Comparison of ENCODE assay signal across 24 mouse cellular contexts in genomic region chr15:25303379-25303778, GRCm38 (mm10).
DNase-seq lines count a peak whose midpoint lies in the region; ATAC-seq lines count a peak whose summit lies in the region.
"Had no signal": no experiment of that assay in that cellular context is flagged by ENCODE, and none has a peak within 500 bp of the region (broad histone marks: within the 10 kb centered on the region; RNA-seq: fewer than 3 reads in every experiment).

No protein-coding gene starts in this region.

- WGBS in forebrain, embryonic 10.5 days: 78% methylated on average over 3 of the region's 3 CpGs

- H3K9me3 ChIP-seq in forebrain, embryonic 10.5 days: no peaks in the 10 kb centered on the region
- H3K9me3 ChIP-seq: embryonic facial prominence, embryonic 13.5 days; heart, embryonic 13.5 days; intestine, embryonic 15.5 days; limb, embryonic 13.5 days; liver, embryonic 13.5 days; neural tube, embryonic 12.5 days had no signal

- no peaks in the 10 kb centered on the region for H3K4me1 ChIP-seq in forebrain, embryonic 10.5 days
- H3K4me1 ChIP-seq: embryonic facial prominence, embryonic 13.5 days; intestine, embryonic 15.5 days; limb, embryonic 13.5 days; liver, embryonic 13.5 days; neural tube, embryonic 12.5 days had no signal

- no peaks in the 10 kb centered on the region for H3K36me3 ChIP-seq in forebrain, embryonic 10.5 days (replicated peaks)
- H3K36me3 ChIP-seq: embryonic facial prominence, embryonic 13.5 days; heart, embryonic 13.5 days; intestine, embryonic 15.5 days; limb, embryonic 13.5 days; liver, embryonic 13.5 days; neural tube, embryonic 12.5 days had no signal

- no peaks in the 10 kb centered on the region for H3K27me3 ChIP-seq in forebrain, embryonic 10.5 days (ENCODE audit: poor library complexity, severe bottlenecking)
- H3K27me3 ChIP-seq: embryonic facial prominence, embryonic 13.5 days; heart, embryonic 13.5 days; intestine, embryonic 15.5 days; limb, embryonic 13.5 days; liver, embryonic 13.5 days; neural tube, embryonic 12.5 days; Patski had no signal

- peak; percentile 21; the same call in 1 of the 2 replicates for ATAC-seq in megakaryocyte progenitor cell, adult 5-6 weeks (replicated peaks; ENCODE audit: poor library complexity)
- ATAC-seq: hindbrain, postnatal 0 days; intestine, embryonic 15.5 days; midbrain, embryonic 16.5 days had no signal

- H3K27ac ChIP-seq in forebrain, embryonic 10.5 days: no peak overlapping the region
- H3K27ac ChIP-seq: embryonic facial prominence, embryonic 13.5 days; heart, embryonic 13.5 days; hindbrain, postnatal 0 days; intestine, embryonic 15.5 days; kidney, postnatal 0 days; limb, embryonic 13.5 days; liver, embryonic 13.5 days; neural tube, embryonic 12.5 days had no signal

- intact Hi-C loops in left cerebral cortex, postnatal 25 days (cut with DNase I): no loop called here

- DNase-seq in heart, adult 11 months: peak; percentile 78
- DNase-seq in heart, postnatal 4 days: no peak
- peak; percentile 70 for DNase-seq in thymus, postnatal 0 days (ENCODE audit: low spot score)
- peak; percentile 44 for DNase-seq in thymus, postnatal 4 days
- no peak for DNase-seq in kidney, adult 18-20 months
- no peak for DNase-seq in left cerebral cortex, postnatal 25 days (ENCODE audit: low spot score in 2 of 2)
- no peak for DNase-seq in forebrain, embryonic 10.5 days (ENCODE audit: extremely low spot score, low spot score)
- DNase-seq: cerebellum, adult 11 months; cerebellum, adult 9-10 months; kidney, adult 8-10 months; layer of hippocampus, adult 9-11 months; liver, embryonic 13.5 days; lung, adult 2 months; lung, postnatal 10 days had no signal

- H3K4me3 ChIP-seq in forebrain, embryonic 10.5 days: no peak overlapping the region
- H3K4me3 ChIP-seq: embryonic facial prominence, embryonic 13.5 days; heart, embryonic 13.5 days; intestine, embryonic 15.5 days; limb, embryonic 13.5 days; liver, embryonic 13.5 days; neural tube, embryonic 12.5 days had no signal

Comparison
In these comparisons a context has a peak if more than half of its experiments do, and no peak if none do; other contexts are left out.
1. DNase-seq: peak in heart, adult 11 months (single experiment), thymus, postnatal 0 days (single experiment) and thymus, postnatal 4 days (single experiment); none in heart, postnatal 4 days (single experiment), kidney, adult 18-20 months (single experiment), left cerebral cortex, postnatal 25 days (0 of 2) and forebrain, embryonic 10.5 days (single experiment).